Mouse (Mus musculus) erythroblast, embryonic 14.5 days (primary cell): ENCODE measurements around the gene Arsk. TPM values are rescaled to one million over a fixed set of nuclear protein-coding genes. Genes with fewer than 3 reads are reported as not detected.

Experiments
- H3K27me3 ChIP-seq: 2 replicates; pipeline ENCODE4 v1.6.1; 2012; ENCODE audit warnings: inconsistent platforms; ENCODE audit not compliant: control insufficient read depth
- H3K36me3 ChIP-seq: 2 replicates; pipeline ENCODE4 v1.6.1; 2012; ENCODE audit warnings: mild to moderate bottlenecking, inconsistent platforms; ENCODE audit not compliant: control insufficient read depth
- H3K4me1 ChIP-seq: 2 replicates; pipeline ENCODE4 v1.6.1; 2012; ENCODE audit warnings: inconsistent platforms; ENCODE audit not compliant: control insufficient read depth
- H3K4me3 ChIP-seq: replicated peaks from 2 replicates; pipeline ENCODE3; 2012; ENCODE audit warnings: moderate library complexity, mild to moderate bottlenecking, inconsistent platforms
- H3K9me3 ChIP-seq: 2 replicates; pipeline ENCODE4 v1.6.1; 2012; ENCODE audit warnings: low read length, inconsistent platforms, mixed read lengths; ENCODE audit not compliant: control insufficient read depth
- GATA1 ChIP-seq: IDR thresholded peaks from 2 replicates; pipeline ENCODE4 v1.6.1; 2012; ENCODE audit warnings: low read length, inconsistent platforms, mixed read lengths
- TAL1 ChIP-seq: IDR thresholded peaks from 3 replicates; pipeline ENCODE4 v1.6.1; 2012; ENCODE audit warnings: low read length, inconsistent platforms, mixed read lengths
- polyA plus RNA-seq: library from polyadenylated mRNA; stranded (reverse); fragments of >175 nt; gene quantifications from 2 replicates; pipeline ENCODE4 v1.2.3, GENCODE M21; 2012

Gene Arsk
- 0.09 TPM in 1 of 2 replicates, not detected in the other for polyA plus RNA-seq

DNA sequence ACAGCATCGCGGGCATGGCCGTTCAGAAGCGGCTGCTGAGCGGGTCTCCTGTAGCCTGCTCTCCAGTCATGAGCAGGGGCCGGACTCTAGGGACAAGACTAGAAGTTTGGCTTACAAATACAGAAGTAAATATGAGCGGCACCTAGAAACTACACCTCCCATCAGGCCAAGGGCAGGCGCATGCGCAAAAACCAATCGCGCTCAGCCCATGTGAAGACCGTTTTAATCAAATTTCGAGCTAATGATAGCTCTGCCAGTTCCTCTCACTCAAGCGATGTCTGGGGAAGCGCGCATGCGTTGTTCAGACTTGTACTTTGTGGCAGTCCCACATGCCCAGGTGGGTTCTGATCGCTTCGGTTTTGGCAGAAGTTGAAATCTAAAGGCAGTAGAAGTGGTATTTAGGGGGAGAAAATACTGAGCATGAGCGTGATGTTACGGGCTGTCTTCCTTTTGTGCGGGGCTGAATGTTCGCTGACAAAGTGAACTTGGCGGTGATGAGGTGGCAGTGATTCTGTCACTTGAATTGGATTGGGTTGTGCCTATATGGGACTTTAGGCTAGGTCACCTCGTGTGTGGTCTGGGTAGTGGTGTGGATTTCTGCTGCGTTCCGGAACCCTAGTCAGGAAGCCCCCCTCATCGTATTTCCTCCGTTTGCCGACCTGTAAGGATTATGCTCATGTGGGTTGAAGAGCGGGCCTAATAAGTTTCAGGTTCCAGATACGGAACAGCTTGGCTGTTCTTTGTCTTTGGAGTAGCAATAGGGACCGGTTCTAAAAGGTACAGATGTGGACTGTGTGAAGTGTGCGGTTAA lies at the start of gene Arsk, which contains the start of gene Ttc37:
Gene Arsk (minus strand): TSS at position 168 of the 811 bp plus-strand sequence.
Gene Ttc37 (plus strand): TSS at position 242 of the 811 bp plus-strand sequence.
- Histone ChIP-seq H3K4me3 (peak within 1 kb of the TSS; percentile 94), H3K4me1 (peaks cover 34% of the 10 kb centered on the region), H3K36me3 (peaks cover 6% of the 10 kb centered on the region)

DNA sequence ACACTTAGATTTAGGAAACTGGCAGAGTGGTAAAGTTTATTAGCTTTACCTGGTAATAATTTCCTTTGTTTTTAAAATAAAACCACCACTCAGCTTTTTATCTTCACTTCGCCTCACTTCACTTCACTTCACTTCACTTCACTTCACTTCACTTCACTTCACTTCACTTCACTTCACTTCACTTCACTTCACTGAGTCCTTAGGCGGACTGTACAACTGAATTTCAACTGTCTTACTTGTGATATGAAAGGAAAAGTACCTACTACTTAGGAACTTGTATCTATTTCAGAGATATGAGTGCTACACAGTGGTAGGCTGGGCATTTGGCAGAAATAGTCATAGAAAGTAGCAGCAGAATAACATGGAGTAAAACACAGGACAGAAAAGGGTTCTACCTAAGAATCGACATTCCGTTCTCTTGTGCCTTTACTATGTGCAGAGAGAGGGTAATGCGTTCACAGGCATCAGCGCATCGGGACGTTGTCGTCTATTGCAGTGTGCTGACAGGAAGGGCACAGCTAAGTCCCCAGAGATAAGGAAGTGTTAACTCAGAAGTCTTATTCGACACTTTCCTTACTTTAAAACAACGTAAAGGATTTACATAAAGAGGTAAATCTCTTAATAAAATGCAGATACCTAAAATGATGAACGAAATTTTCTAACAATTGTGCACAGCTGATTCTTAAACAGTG lies 42.8 kb upstream of the Arsk start:
- Histone ChIP-seq H3K4me3 (no peak overlapping the region), H3K27me3 (no peaks in the 10 kb centered on the region), H3K9me3 (no peaks in the 10 kb centered on the region), H3K36me3 (peaks cover 25% of the 10 kb centered on the region), H3K4me1 (no peaks in the 10 kb centered on the region)
- TF ChIP-seq TAL1 (no peak), GATA1 (no peak)

More for the DNA sequence above, at the start of gene Arsk, which contains the start of gene Ttc37:
- TF ChIP-seq GATA1 (no peak), TAL1 (no peak)
- Histone ChIP-seq H3K27me3 (no peaks in the 10 kb centered on the region), H3K9me3 (no peaks in the 10 kb centered on the region)

DNA sequence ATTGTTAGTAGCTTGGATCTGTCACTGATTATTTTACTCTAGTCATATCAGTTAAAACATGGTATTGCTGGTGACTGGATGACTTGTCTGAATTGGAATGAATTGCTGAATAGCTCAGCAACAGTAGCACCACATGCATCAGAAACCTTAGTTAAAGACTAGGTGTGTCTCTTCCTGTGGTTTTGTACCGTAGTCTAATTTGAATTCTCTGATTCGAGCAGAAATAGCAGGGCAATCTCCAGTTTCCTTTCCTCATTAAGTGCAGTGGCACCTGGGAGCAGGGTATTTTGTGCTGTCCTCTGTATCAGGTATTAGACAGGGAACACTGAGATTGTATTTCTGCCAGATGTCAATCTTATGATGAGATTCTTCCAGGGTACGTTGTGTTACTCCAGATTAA lies 40.4 kb upstream of the Arsk start:
- Histone ChIP-seq H3K27me3 (no peaks in the 10 kb centered on the region), H3K36me3 (peaks cover 24% of the 10 kb centered on the region), H3K9me3 (no peaks in the 10 kb centered on the region), H3K4me3 (no peak overlapping the region), H3K4me1 (no peaks in the 10 kb centered on the region)
- TF ChIP-seq GATA1: no peak
- no peak for TF ChIP-seq TAL1

DNA sequence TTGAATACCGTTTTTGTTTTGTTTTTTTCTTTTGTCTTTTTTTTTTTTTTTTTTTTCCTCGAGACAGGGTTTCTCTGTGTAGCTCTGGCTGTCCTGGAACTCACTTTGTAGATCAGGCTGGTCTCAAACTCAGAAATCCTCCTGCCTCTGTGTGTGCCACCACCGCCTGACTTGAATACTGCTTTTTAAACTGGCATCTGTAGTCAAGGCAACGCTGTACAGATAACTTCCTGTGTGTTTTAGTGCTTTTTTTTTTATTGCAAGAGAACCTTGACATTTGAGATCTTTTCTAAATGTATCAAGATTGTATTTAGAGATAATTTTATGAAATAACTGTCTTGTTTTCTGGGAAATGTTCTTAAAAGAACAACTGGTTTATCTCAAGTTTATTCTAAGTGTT lies 34.0 kb upstream of the Arsk start:
- Histone ChIP-seq H3K27me3 (no peaks in the 10 kb centered on the region), H3K4me1 (no peaks in the 10 kb centered on the region), H3K4me3 (no peak overlapping the region), H3K36me3 (peaks cover 33% of the 10 kb centered on the region), H3K9me3 (no peaks in the 10 kb centered on the region)
- no peak for TF ChIP-seq TAL1

DNA sequence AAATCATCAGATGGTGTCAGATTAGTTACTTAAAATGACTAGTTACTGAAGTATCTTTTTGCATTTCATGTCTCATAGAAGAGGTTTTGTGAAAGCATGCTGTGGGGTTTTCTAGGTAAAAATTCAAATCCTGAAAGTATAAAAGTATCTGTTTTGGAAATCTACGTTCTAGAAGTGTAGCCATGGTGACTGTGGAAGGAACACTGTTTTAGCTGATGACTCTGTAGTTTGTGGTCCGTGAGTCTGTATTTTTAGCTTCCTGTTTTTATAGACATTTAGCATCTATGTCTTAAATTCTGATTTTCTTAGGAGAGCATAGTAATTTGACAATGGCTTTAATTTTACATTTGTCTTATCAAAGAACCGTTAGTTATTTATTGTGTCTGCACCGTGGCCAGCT lies 30.3 kb upstream of the Arsk start:
- TF ChIP-seq TAL1 (no peak), GATA1 (no peak)
- no peaks in the 10 kb centered on the region for H3K4me1 ChIP-seq
- peaks cover 42% of the 10 kb centered on the region for H3K36me3 ChIP-seq
- no peaks in the 10 kb centered on the region for H3K27me3 ChIP-seq
- no peak overlapping the region for H3K4me3 ChIP-seq
- no peaks in the 10 kb centered on the region for H3K9me3 ChIP-seq

DNA sequence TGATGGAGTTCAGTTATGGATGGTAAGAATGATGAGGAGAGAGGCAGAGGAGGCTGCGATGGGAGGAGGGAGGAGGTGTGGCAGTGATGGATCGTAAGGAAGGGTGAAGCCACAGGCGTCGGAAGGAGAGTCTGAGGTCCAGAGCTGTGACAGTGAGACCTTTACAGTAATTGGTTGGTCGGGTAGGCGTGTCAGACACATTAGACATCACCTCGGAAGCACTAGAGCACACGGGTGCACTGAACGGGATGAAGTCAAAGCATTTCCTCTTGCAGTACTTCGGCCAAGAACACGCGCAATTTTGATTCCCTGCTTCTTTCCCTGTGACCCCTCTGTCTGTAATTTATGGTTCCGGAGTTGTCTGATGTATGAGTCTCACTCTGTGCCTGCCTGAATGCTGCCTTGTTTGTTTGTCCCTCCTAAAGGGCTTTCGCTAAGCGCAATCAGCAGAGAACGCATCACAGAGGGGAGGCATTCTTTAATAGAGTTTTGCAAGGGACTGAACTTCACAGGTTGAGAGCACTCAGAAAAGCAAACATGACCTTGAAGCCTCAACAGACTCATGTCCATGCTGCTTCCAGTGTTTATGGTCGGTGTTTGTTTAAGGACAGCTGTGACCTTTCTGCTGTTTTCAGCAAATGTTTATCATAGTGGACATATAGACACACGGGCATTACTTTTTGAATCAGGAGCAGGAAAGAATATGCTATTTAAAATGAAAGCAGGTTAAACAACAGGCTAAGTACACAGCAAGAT lies 10.8 kb upstream of the Arsk start:
- Histone ChIP-seq H3K4me1 (no peaks in the 10 kb centered on the region), H3K27me3 (no peaks in the 10 kb centered on the region), H3K36me3 (peaks cover 29% of the 10 kb centered on the region), H3K4me3 (no peak overlapping the region), H3K9me3 (no peaks in the 10 kb centered on the region)
- TF ChIP-seq GATA1 (no peak), TAL1 (no peak)

DNA sequence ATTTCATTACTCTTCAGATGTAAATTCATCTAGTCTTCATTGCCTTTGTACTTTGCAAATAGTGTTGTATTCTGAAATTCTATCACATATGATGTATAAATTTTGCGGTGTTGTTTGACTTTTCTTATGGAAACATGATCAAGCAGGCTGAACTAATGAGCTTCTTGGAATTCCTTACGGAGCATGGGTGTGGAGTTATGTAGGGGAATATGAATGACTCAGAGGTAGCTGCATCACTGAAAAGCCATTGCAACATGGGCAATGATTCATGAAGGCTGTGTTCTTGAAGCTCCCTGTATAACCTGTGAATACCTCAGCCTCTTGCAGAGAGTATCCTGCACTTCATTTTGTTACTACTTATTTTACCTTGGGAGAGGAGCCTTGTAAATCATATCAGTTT lies 3.5 kb upstream of the Arsk start:
- Histone ChIP-seq H3K4me3 (no peak overlapping the region), H3K9me3 (no peaks in the 10 kb centered on the region), H3K36me3 (peaks cover 12% of the 10 kb centered on the region), H3K27me3 (no peaks in the 10 kb centered on the region), H3K4me1 (peaks cover 22% of the 10 kb centered on the region)
- TF ChIP-seq GATA1 (no peak), TAL1 (no peak)

DNA sequence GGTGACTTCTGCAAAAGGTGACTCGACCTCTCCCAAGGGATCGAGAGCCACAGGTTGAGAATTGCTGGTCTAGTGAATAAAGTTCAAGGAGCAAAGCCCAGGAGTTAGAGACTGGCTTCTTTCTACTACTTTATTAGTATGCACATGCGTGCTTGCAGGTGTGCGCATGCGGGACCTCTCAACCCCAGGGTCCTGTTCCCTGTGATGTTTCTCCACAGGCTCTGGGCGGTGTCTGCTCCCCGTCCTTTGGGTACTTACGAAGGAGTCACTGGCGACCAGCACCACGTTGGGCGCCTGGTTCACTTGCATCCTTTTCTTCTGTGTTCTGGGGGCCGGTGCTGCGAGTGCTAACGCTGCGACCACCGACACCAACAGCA lies 356 bp downstream of the Arsk start:
- peak overlapping the region; percentile 94 for H3K4me3 ChIP-seq
- H3K4me1 ChIP-seq: peaks cover 34% of the 10 kb centered on the region
- H3K36me3 ChIP-seq: peaks cover 5% of the 10 kb centered on the region
- no peaks in the 10 kb centered on the region for H3K9me3 ChIP-seq
- no peak for TF ChIP-seq TAL1
- TF ChIP-seq GATA1: no peak
- no peaks in the 10 kb centered on the region for H3K27me3 ChIP-seq

DNA sequence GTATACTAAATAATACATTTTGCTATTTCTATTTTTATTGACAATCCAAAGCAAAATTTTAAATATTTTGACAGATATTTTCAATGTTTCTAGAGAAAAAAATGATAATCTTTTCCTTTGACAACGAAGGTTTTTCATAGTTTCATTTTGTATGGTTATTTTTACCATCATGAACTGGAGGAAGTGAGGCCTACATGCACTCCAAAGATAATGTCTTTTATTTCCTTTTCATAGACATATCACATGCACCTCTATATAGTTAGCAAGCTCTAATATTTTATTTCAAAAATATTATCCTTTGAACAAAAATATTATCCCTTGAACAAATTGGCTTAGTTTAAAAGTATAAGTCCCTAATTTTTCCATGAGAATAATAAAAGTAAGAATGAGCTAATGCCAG lies 24.1 kb downstream of the Arsk start:
- H3K4me3 ChIP-seq: no peak overlapping the region
- no peaks in the 10 kb centered on the region for H3K9me3 ChIP-seq
- no peaks in the 10 kb centered on the region for H3K4me1 ChIP-seq
- TF ChIP-seq TAL1 (no peak), GATA1 (no peak)
- no peaks in the 10 kb centered on the region for H3K27me3 ChIP-seq
- H3K36me3 ChIP-seq: peaks cover 6% of the 10 kb centered on the region; the same call in 1 of the 2 replicates
